Mouse (Mus musculus): ENCODE results near the gene Pla2g4d. TPM values are rescaled to one million over a fixed set of nuclear protein-coding genes. Genes with fewer than 3 reads are reported as not detected.

Pla2g4d gene
- total and polyA plus RNA-seq, 2 experiments from 2014 or later, result 0.16 to 0.20 TPM

GRCm38 (mm10) chr2:120304113-120304512 is 15.1 kb upstream of the Pla2g4d start:
- Histone ChIP-seq H3K4me1 (ENCODE audit: insufficient read depth, low read length) (no peaks in the 10 kb centered on the region), H3K4me3 (ENCODE audit: low read length) (no peak overlapping the region), H3K9me3 (ENCODE audit: low read length) (no peaks in the 10 kb centered on the region), H3K27ac (no peak overlapping the region), H3K4me2 (ENCODE audit: low read depth, low read length) (no peak overlapping the region), H3K27me3 (ENCODE audit: insufficient read depth, low read length) (no peaks in the 10 kb centered on the region), H3K9ac (replicated peaks; ENCODE audit: low read length) (no peak overlapping the region), H3K36me3 (ENCODE audit: insufficient read depth, low read length) (no peaks in the 10 kb centered on the region)
- whole genome bisulfite sequencing, result 36% methylated on average over 3 of the region's 3 CpGs
- no peak for DNase-seq (ENCODE audit: low spot score)
- TF ChIP-seq CTCF (IDR thresholded peaks at IDR 0.05; ENCODE audit: low read depth), result no peak
- no peak for ATAC-seq

GRCm38 (mm10) chr2:120301076-120301475 is 12.1 kb upstream of the Pla2g4d start:
- no peaks in the 10 kb centered on the region for H3K27me3 ChIP-seq (ENCODE audit: insufficient read depth, low read length)
- H3K4me3 ChIP-seq (ENCODE audit: low read length), result no peak overlapping the region
- H3K4me2 ChIP-seq (ENCODE audit: low read depth, low read length), result no peak overlapping the region
- no peaks in the 10 kb centered on the region for H3K36me3 ChIP-seq (ENCODE audit: insufficient read depth, low read length)
- ATAC-seq (no peak), DNase-seq (ENCODE audit: low spot score) (no peak)
- 93% methylated on average over 6 of the region's 6 CpGs for WGBS
- no peak overlapping the region for H3K27ac ChIP-seq
- no peak overlapping the region for H3K9ac ChIP-seq (replicated peaks; ENCODE audit: low read length)
- H3K4me1 ChIP-seq (ENCODE audit: insufficient read depth, low read length), result no peaks in the 10 kb centered on the region
- no peak for TF ChIP-seq CTCF (IDR thresholded peaks at IDR 0.05; ENCODE audit: low read depth)
- no peaks in the 10 kb centered on the region for H3K9me3 ChIP-seq (ENCODE audit: low read length)

- no peak overlapping the region for H3K9ac ChIP-seq (replicated peaks; ENCODE audit: low read length)
- WGBS, result 89% methylated on average over 4 of the region's 4 CpGs
- H3K27me3 ChIP-seq (ENCODE audit: insufficient read depth, low read length), result no peaks in the 10 kb centered on the region
- H3K4me1 ChIP-seq (ENCODE audit: insufficient read depth, low read length), result no peaks in the 10 kb centered on the region
- no peaks in the 10 kb centered on the region for H3K9me3 ChIP-seq (ENCODE audit: low read length)
- no peak overlapping the region for H3K4me2 ChIP-seq (ENCODE audit: low read depth, low read length)
- no peaks in the 10 kb centered on the region for H3K36me3 ChIP-seq (ENCODE audit: insufficient read depth, low read length)
- no peak overlapping the region for H3K4me3 ChIP-seq (ENCODE audit: low read length)
- no peak for TF ChIP-seq CTCF (IDR thresholded peaks at IDR 0.05; ENCODE audit: low read depth)
- no peak overlapping the region for H3K27ac ChIP-seq
- DNase-seq (ENCODE audit: low spot score) (no peak), ATAC-seq (no peak)
Observed at GRCm38 (mm10) chr2:120299866-120300265, 10.9 kb upstream of the Pla2g4d start.

- no peak overlapping the region for H3K27ac ChIP-seq
- no peak overlapping the region for H3K4me2 ChIP-seq (ENCODE audit: low read depth, low read length)
- WGBS, result 6% methylated on average over 2 of the region's 2 CpGs
- DNase-seq (ENCODE audit: low spot score) (no peak), ATAC-seq (no peak)
- H3K36me3 ChIP-seq (ENCODE audit: insufficient read depth, low read length), result no peaks in the 10 kb centered on the region
- TF ChIP-seq CTCF (IDR thresholded peaks at IDR 0.05; ENCODE audit: low read depth), result no peak
- H3K4me1 ChIP-seq (ENCODE audit: insufficient read depth, low read length), result no peaks in the 10 kb centered on the region
- no peak overlapping the region for H3K9ac ChIP-seq (replicated peaks; ENCODE audit: low read length)
- no peaks in the 10 kb centered on the region for H3K27me3 ChIP-seq (ENCODE audit: insufficient read depth, low read length)
- H3K9me3 ChIP-seq (ENCODE audit: low read length), result no peaks in the 10 kb centered on the region
- no peak overlapping the region for H3K4me3 ChIP-seq (ENCODE audit: low read length)
Observed at GRCm38 (mm10) chr2:120296160-120296559, 7.2 kb upstream of the Pla2g4d start.

- H3K27ac ChIP-seq, result no peak overlapping the region
- no peaks in the 10 kb centered on the region for H3K9me3 ChIP-seq (ENCODE audit: low read length)
- DNase-seq (ENCODE audit: low spot score) (no peak), ATAC-seq (no peak)
- no peaks in the 10 kb centered on the region for H3K27me3 ChIP-seq (ENCODE audit: insufficient read depth, low read length)
- H3K4me2 ChIP-seq (ENCODE audit: low read depth, low read length), result no peak overlapping the region
- H3K36me3 ChIP-seq (ENCODE audit: insufficient read depth, low read length), result no peaks in the 10 kb centered on the region
- H3K4me3 ChIP-seq (ENCODE audit: low read length), result no peak overlapping the region
- H3K4me1 ChIP-seq (ENCODE audit: insufficient read depth, low read length), result no peaks in the 10 kb centered on the region
- no peak overlapping the region for H3K9ac ChIP-seq (replicated peaks; ENCODE audit: low read length)
- WGBS, result 81% methylated on average over 9 of the region's 9 CpGs
- TF ChIP-seq CTCF (IDR thresholded peaks at IDR 0.05; ENCODE audit: low read depth), result no peak
Observed at GRCm38 (mm10) chr2:120291471-120292078, 2.6 kb upstream of the Pla2g4d start.

GRCm38 (mm10) chr2:120288401-120288800 is 596 bp downstream of the Pla2g4d start:
- WGBS, result 76% methylated on average over 3 of the region's 3 CpGs
- no peak overlapping the region for H3K27ac ChIP-seq
- H3K9ac ChIP-seq (replicated peaks; ENCODE audit: low read length), result no peak overlapping the region
- no peak for TF ChIP-seq CTCF (IDR thresholded peaks at IDR 0.05; ENCODE audit: low read depth)
- H3K4me2 ChIP-seq (ENCODE audit: low read depth, low read length), result no peak overlapping the region
- no peaks in the 10 kb centered on the region for H3K4me1 ChIP-seq (ENCODE audit: insufficient read depth, low read length)
- no peaks in the 10 kb centered on the region for H3K27me3 ChIP-seq (ENCODE audit: insufficient read depth, low read length)
- H3K36me3 ChIP-seq (ENCODE audit: insufficient read depth, low read length), result no peaks in the 10 kb centered on the region
- no peaks in the 10 kb centered on the region for H3K9me3 ChIP-seq (ENCODE audit: low read length)
- ATAC-seq (no peak), DNase-seq (ENCODE audit: low spot score) (no peak)
- H3K4me3 ChIP-seq (ENCODE audit: low read length), result no peak overlapping the region

- no peak for TF ChIP-seq CTCF (IDR thresholded peaks at IDR 0.05; ENCODE audit: low read depth)
- Histone ChIP-seq H3K9me3 (ENCODE audit: low read length) (no peaks in the 10 kb centered on the region), H3K36me3 (ENCODE audit: insufficient read depth, low read length) (no peaks in the 10 kb centered on the region), H3K4me3 (ENCODE audit: low read length) (no peak overlapping the region), H3K27me3 (ENCODE audit: insufficient read depth, low read length) (no peaks in the 10 kb centered on the region), H3K27ac (no peak overlapping the region), H3K4me2 (ENCODE audit: low read depth, low read length) (no peak overlapping the region), H3K4me1 (ENCODE audit: insufficient read depth, low read length) (no peaks in the 10 kb centered on the region), H3K9ac (replicated peaks; ENCODE audit: low read length) (no peak overlapping the region)
- ATAC-seq (0 out of 2 replicates have a peak, but pooled peaks have one; percentile 29), DNase-seq (ENCODE audit: low spot score) (peak; percentile 12)
- 72% methylated on average over 4 of the region's 4 CpGs for WGBS
Observed at GRCm38 (mm10) chr2:120285639-120286038, 3.4 kb downstream of the Pla2g4d start.
